Mouse (Mus musculus) stomach, embryonic 15.5 days (tissue): ENCODE results near the gene Il16. TPM values are rescaled to one million over a fixed set of nuclear protein-coding genes. Genes with fewer than 3 reads are reported as not detected.
"Not testable (repeated sequence)": the region's sequence is repeated elsewhere in the genome, so short reads cannot be mapped to it uniquely, and the experiment has no call there.

Experiments
- ATAC-seq: fragments of 200-750 bp; cut with Nextera tagmentation; 2 replicates; pipeline ENCODE4 v1.8.0; 2017; ENCODE audit warnings: low read depth, moderate number of reproducible peaks, moderate TSS enrichment; ENCODE audit not compliant: insufficient read depth, low FRiP score
- H3K27ac ChIP-seq: fragments of 300-500 bp; sonication (generic); 2 replicates; pipeline ENCODE4 v1.5.1; 2015; ENCODE audit warnings: mild to moderate bottlenecking, inconsistent platforms
- H3K27me3 ChIP-seq: fragments of 300-500 bp; sonication (generic); replicated peaks from 2 replicates; pipeline ENCODE4 v1.6.1; 2015; ENCODE audit warnings: inconsistent platforms
- H3K36me3 ChIP-seq: fragments of 300-500 bp; sonication (generic); 2 replicates; pipeline ENCODE4 v1.6.1; 2015; ENCODE audit warnings: inconsistent platforms
- H3K4me1 ChIP-seq: fragments of 300-500 bp; sonication (generic); 2 replicates; pipeline ENCODE4 v1.6.1; 2015; ENCODE audit warnings: inconsistent platforms
- H3K4me2 ChIP-seq: fragments of 300-500 bp; sonication (generic); 2 replicates; pipeline ENCODE4 v1.6.1; 2015; ENCODE audit warnings: mild to moderate bottlenecking, inconsistent platforms
- H3K4me3 ChIP-seq: fragments of 300-500 bp; sonication (generic); replicated peaks from 2 replicates; pipeline ENCODE4 v1.5.1; 2015; ENCODE audit warnings: inconsistent platforms
- H3K9ac ChIP-seq: fragments of 300-500 bp; sonication (generic); 2 replicates; pipeline ENCODE4 v1.6.1; 2015; ENCODE audit warnings: inconsistent platforms
- H3K9me3 ChIP-seq: fragments of 300-500 bp; sonication (generic); 2 replicates; pipeline ENCODE4 v1.6.1; 2016; ENCODE audit warnings: inconsistent platforms
- WGBS: fragments of 180-500 bp; shearing (Covaris S2); methylation state at CpG from one replicate; pipeline ENCODE4 v1.1.7; 2015; 5-methylcytosine and 5-hydroxymethylcytosine counted together
- polyA plus RNA-seq: library from polyadenylated mRNA; unstranded; fragments of >200 nt; fragmentation: Nextera tagmentation; extraction: Ambion mirVana; gene quantifications from 2 replicates; pipeline ENCODE4 v1.2.1, GENCODE M21; 2015

Gene Il16
- polyA plus RNA-seq, 1 experiment from 2014 or later, result 5.5 TPM

- Histone ChIP-seq H3K4me3 (no peak overlapping the region), H3K9me3 (no peaks in the 10 kb centered on the region), H3K27me3 (no peaks in the 10 kb centered on the region), H3K4me2 (no peak overlapping the region), H3K4me1 (no peaks in the 10 kb centered on the region), H3K27ac (no peak overlapping the region), H3K9ac (no peak overlapping the region), H3K36me3 (no peaks in the 10 kb centered on the region)
- ATAC-seq, result no peak
- 59% methylated on average over 1 of the region's 1 CpGs for WGBS
Measured at GRCm38 (mm10) chr7:83713639-83714038, 31.9 kb downstream of the Il16 start.

GRCm38 (mm10) chr7:83711676-83712259 lies 33.8 kb downstream of the Il16 start:
- 80% methylated on average over 10 of the region's 10 CpGs for WGBS
- ATAC-seq, H3K27me3 ChIP-seq, H3K4me1 ChIP-seq, H3K27ac ChIP-seq, H3K4me3 ChIP-seq, H3K9ac ChIP-seq, H3K36me3 ChIP-seq, H3K9me3 ChIP-seq, H3K4me2 ChIP-seq: not testable (repeated sequence)

GRCm38 (mm10) chr7:83703046-83703775 lies 42.3 kb downstream of the Il16 start:
- H3K36me3 ChIP-seq, result no peaks in the 10 kb centered on the region
- no peaks in the 10 kb centered on the region for H3K9me3 ChIP-seq
- no peak overlapping the region for H3K27ac ChIP-seq
- ATAC-seq, result no peak
- H3K9ac ChIP-seq, result no peak overlapping the region
- no peak overlapping the region for H3K4me2 ChIP-seq
- 80% methylated on average over 9 of the region's 9 CpGs for WGBS
- no peaks in the 10 kb centered on the region for H3K27me3 ChIP-seq
- H3K4me1 ChIP-seq, result no peaks in the 10 kb centered on the region
- no peak overlapping the region for H3K4me3 ChIP-seq

- no peaks in the 10 kb centered on the region for H3K36me3 ChIP-seq
- no peaks in the 10 kb centered on the region for H3K9me3 ChIP-seq
- H3K27me3 ChIP-seq, result no peaks in the 10 kb centered on the region
- no peak overlapping the region for H3K27ac ChIP-seq
- H3K4me3 ChIP-seq, result no peak overlapping the region
- no peak overlapping the region for H3K4me2 ChIP-seq
- ATAC-seq, result no peak
- WGBS, result 71% methylated on average over 6 of the region's 6 CpGs
- no peak overlapping the region for H3K9ac ChIP-seq
- H3K4me1 ChIP-seq, result no peaks in the 10 kb centered on the region
Measured at GRCm38 (mm10) chr7:83699066-83699745, 46.3 kb downstream of the Il16 start.

- no peak overlapping the region for H3K27ac ChIP-seq
- no peaks in the 10 kb centered on the region for H3K9me3 ChIP-seq
- no peak overlapping the region for H3K9ac ChIP-seq
- H3K4me1 ChIP-seq, result no peaks in the 10 kb centered on the region
- no peak overlapping the region for H3K4me2 ChIP-seq
- H3K27me3 ChIP-seq, result no peaks in the 10 kb centered on the region
- ATAC-seq, result no peak
- H3K36me3 ChIP-seq, result no peaks in the 10 kb centered on the region
- H3K4me3 ChIP-seq, result no peak overlapping the region
- 29% methylated on average over 6 of the region's 6 CpGs for whole genome bisulfite sequencing
Measured at GRCm38 (mm10) chr7:83695449-83696212, 49.9 kb downstream of the Il16 start.

- H3K27ac ChIP-seq, result no peak overlapping the region
- no peak overlapping the region for H3K4me3 ChIP-seq
- no peak for ATAC-seq
- no peak overlapping the region for H3K9ac ChIP-seq
- no peaks in the 10 kb centered on the region for H3K27me3 ChIP-seq
- no peaks in the 10 kb centered on the region for H3K36me3 ChIP-seq
- H3K4me1 ChIP-seq, result no peaks in the 10 kb centered on the region
- H3K4me2 ChIP-seq, result no peak overlapping the region
- 18% methylated on average over 6 of the region's 6 CpGs for WGBS
- no peaks in the 10 kb centered on the region for H3K9me3 ChIP-seq
Measured at GRCm38 (mm10) chr7:83682640-83683274, 62.8 kb downstream of the Il16 start.

- Histone ChIP-seq H3K9ac (no peak overlapping the region), H3K9me3 (0 out of 2 replicates have a peak, but pooled peaks cover 3% of the 10 kb centered on the region), H3K27ac (no peak overlapping the region), H3K4me3 (no peak overlapping the region), H3K27me3 (no peaks in the 10 kb centered on the region), H3K4me1 (no peaks in the 10 kb centered on the region), H3K4me2 (no peak overlapping the region), H3K36me3 (no peaks in the 10 kb centered on the region)
- no peak for ATAC-seq
- 85% methylated on average over 4 of the region's 4 CpGs for WGBS
Measured at GRCm38 (mm10) chr7:83678506-83678905, 67.0 kb downstream of the Il16 start.

GRCm38 (mm10) chr7:83677296-83677695 lies 68.2 kb downstream of the Il16 start:
- no peaks in the 10 kb centered on the region for H3K4me1 ChIP-seq
- no peaks in the 10 kb centered on the region for H3K36me3 ChIP-seq
- no peak for ATAC-seq
- no peaks in the 10 kb centered on the region for H3K27me3 ChIP-seq
- H3K4me3 ChIP-seq, result no peak overlapping the region
- H3K4me2 ChIP-seq, result no peak overlapping the region
- 65% methylated on average over 3 of the region's 3 CpGs for WGBS
- no peak overlapping the region for H3K9ac ChIP-seq
- H3K27ac ChIP-seq, result no peak overlapping the region
- 0 out of 2 replicates have a peak, but pooled peaks cover 3% of the 10 kb centered on the region for H3K9me3 ChIP-seq

GRCm38 (mm10) chr7:83675545-83676254 lies 69.8 kb downstream of the Il16 start:
- H3K9me3 ChIP-seq, result 0 out of 2 replicates have a peak, but pooled peaks cover 3% of the 10 kb centered on the region
- no peak overlapping the region for H3K4me2 ChIP-seq
- 27% methylated on average over 5 of the region's 5 CpGs for WGBS
- H3K4me1 ChIP-seq, result no peaks in the 10 kb centered on the region
- H3K27me3 ChIP-seq, result no peaks in the 10 kb centered on the region
- no peak overlapping the region for H3K4me3 ChIP-seq
- no peak overlapping the region for H3K27ac ChIP-seq
- ATAC-seq, result no peak
- H3K9ac ChIP-seq, result no peak overlapping the region
- no peaks in the 10 kb centered on the region for H3K36me3 ChIP-seq

GRCm38 (mm10) chr7:83671573-83671972 lies 74.0 kb downstream of the Il16 start:
- Histone ChIP-seq H3K27me3 (no peaks in the 10 kb centered on the region), H3K36me3 (no peaks in the 10 kb centered on the region), H3K9ac (no peak overlapping the region), H3K4me1 (no peaks in the 10 kb centered on the region), H3K4me3 (no peak overlapping the region), H3K9me3 (0 out of 2 replicates have a peak, but pooled peaks cover 3% of the 10 kb centered on the region), H3K27ac (no peak overlapping the region), H3K4me2 (no peak overlapping the region)
- ATAC-seq, result no peak
- 83% methylated on average over 6 of the region's 6 CpGs for WGBS

GRCm38 (mm10) chr7:83668724-83669123 lies 76.8 kb downstream of the Il16 start:
- no peak overlapping the region for H3K4me3 ChIP-seq
- H3K4me2 ChIP-seq, result no peak overlapping the region
- H3K36me3 ChIP-seq, result no peaks in the 10 kb centered on the region
- H3K27me3 ChIP-seq, result no peaks in the 10 kb centered on the region
- H3K4me1 ChIP-seq, result no peaks in the 10 kb centered on the region
- no peaks in the 10 kb centered on the region for H3K9me3 ChIP-seq
- WGBS, result 13% methylated on average over 1 of the region's 1 CpGs
- no peak overlapping the region for H3K9ac ChIP-seq
- H3K27ac ChIP-seq, result no peak overlapping the region
- ATAC-seq, result no peak
